Mouse (Mus musculus): ENCODE measurements around the gene Mfsd2b.

DNA sequence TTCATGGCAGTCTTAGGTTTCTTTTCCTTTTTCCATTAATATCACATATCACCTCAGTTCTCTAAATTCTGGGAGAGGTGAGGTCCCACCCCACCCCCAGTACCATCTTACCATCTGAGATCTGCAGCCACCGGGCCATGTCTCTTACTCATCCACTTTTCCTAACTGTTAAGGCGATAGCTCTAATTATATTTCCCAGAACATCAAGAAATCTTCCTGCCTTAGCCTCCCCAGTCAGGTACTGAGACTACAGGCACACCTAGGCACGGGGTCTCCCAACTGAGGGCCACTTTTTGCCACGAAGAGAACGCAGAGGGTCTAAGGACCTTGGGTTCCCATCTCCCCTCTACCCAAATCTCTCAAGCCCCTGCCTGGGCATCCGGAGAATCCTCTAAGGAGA is 628 bp downstream of the Mfsd2b start:
- no peak for TF ChIP-seq CTCF (IDR thresholded peaks at IDR 0.05; ENCODE audit: low read depth)
- no peak for TF ChIP-seq EP300 (optimal IDR thresholded peaks at IDR 0.05)
